Mouse (Mus musculus): ENCODE measurements at regions not wholly inside any gene's neighbourhood (a gene's known extent, or its start where the extent isn't known, plus 50 kb on each side); places are given as distances from the start of the nearest gene placed in this dataset.

DNA sequence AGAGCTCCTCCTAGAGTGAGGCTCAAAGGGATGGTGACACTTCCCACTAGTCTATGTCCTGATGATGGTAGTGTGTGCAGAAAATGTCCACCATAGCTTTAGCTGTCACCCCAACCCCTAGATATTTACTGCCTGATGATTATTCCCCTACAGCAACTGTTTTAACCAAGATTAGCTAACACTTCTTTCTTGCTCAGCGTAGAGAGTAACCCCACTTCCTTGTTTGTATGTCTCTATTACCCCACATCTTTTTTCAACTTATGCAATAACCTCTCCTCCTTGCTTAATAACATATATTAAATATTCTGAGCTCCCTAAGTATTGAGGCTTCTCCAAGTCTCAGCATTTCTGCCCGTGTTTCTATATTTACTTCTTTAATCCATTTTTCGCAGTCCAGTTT lies 404.2 kb upstream of the Cntn3 start:
- no peak for DNase-seq (ENCODE audit: low spot score in 2 of 2)

DNA sequence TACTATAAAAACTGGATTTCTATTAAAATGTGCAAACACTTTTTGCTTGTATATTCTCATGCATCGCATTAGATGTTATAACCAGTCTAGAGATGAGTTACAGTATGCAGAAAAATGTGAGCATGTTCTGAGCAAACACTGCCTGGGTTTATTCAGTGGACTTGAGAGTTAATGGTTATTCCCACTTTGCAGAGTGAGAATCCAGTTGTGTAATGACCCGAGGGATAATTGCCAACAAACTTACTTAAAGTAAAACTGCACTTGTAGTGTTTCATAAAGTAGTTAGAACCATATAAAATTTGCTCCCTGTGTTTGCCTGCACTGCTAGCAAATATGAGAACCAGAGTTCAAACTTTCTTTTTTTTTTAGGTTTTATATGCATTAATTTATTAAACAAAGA lies 450.4 kb upstream of the Cntn3 start:
- DNase-seq (ENCODE audit: low spot score in 2 of 2): no peak

DNA sequence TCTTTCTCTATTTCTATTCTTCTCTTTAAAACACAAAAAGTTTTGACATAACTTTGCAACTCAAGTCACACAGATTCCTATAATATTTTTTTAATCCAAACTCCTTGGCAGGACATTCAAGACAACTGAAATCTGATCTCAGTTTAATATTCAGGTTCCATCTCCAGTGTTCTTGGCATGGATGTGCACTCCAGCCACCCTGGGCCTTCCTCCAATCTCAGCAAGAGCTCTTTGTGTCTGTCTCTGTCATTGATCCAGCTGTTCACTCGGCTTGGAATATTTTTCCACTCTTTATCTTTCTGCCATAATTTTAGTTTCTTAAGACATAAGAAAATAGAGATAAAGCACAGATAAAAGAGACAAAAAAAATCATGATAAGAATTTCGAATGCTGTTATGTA lies 451.1 kb upstream of the Cntn3 start:
- DNase-seq (ENCODE audit: low spot score in 2 of 2): peak in 1 of 2 experiments; percentile 21

DNA sequence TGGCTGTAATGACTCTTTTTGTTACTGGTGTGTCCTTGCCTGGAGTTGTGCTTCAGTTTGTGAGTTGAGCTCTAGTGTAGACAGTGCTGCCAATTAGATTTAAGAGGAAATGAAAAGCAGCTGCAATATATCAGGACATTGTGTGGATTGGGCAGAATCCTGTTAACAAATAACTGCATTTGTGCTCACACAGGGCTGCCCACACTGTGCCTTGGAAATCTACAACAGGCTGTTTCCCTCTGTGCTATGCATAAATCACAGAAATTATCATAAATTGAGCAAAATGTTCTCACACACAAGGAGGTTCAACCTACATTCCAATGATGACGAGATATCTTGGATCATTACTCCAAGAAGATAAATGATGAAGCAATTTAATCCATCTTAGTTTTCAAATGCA lies 455.2 kb upstream of the Cntn3 start:
- DNase-seq (ENCODE audit: low spot score in 2 of 2): no peak

DNA sequence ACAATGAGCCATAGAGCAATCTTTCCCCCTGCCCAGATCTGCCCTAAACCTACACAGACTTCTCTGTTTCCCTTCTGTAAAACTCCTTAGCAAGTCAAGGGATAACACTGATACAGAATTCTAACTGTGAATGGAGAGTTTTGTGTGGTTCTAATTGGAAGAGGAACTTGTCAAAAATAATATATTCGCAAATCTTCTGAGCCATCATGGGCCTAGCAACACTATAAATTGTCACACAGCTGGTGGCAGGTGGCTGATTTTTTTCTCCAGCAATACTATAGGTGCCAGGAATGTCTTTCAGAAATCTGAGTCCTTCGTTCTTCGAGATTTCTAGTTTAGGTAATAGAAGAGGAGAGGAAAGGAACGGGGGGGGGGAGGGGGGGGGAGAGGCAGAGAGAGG lies 460.5 kb upstream of the Cntn3 start:
- no peak for DNase-seq (ENCODE audit: low spot score in 2 of 2)

DNA sequence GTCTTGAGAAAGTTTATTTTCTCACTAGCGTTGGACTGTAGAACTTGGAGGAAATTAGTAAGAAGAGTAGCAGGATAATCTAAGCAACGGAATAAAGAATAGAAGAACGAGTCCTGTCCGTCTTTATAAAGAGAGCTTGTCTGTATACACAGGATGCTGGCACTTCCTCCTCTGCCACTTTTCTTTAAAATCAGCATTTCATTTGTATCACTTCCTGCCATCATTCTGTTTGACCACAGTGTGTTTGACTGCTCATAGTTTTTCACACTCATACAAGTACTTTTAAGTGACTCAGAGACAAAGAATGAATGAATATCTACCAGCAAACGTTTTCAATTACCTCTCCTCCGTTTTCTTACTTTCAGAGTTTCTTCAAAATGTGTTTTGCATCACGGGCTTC lies 461.0 kb upstream of the Cntn3 start:
- no peak for DNase-seq (ENCODE audit: low spot score in 2 of 2)

DNA sequence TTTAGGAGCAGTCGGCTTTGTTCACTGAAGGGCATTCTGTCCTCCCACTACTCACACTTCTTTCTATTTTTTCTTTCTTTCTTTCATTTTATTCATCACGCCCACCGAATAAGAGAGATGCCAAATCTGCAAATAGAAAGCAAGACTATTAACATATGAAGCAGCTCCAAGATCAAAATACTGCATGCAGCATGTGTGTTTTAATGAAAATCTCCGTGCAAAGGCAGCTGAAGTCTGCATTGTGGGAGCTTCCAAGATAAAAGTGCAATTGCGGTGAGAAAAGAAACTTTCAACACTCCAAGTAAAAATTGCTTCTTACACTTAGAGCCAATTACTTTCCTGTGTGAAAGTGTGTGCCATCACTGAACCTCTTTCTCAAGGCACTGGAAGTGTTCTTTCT lies 449.8 kb upstream of the Chl1 start:
- no peak for DNase-seq (ENCODE audit: low spot score in 2 of 2)

DNA sequence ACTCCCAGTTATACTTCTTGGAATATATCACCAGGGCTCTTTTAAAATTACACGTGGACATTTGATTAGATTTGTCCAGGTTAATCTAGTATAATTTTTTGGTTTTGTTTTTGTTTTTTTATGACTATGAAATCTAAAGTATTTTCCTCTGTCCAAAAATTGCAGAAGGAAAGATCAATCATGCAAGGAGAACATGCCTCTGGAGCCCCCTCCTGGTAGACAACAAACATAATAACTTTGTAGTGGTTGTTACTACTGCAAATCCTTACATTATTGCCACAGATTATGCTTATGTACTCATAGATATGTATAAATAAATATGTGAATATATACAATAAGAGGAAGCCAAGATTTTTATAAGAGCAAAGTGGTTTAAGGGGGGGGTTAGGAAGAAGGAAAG lies 404.2 kb upstream of the Chl1 start:
- peak in 1 of 2 experiments; percentile 3 for DNase-seq (ENCODE audit: low spot score in 2 of 2)

DNA sequence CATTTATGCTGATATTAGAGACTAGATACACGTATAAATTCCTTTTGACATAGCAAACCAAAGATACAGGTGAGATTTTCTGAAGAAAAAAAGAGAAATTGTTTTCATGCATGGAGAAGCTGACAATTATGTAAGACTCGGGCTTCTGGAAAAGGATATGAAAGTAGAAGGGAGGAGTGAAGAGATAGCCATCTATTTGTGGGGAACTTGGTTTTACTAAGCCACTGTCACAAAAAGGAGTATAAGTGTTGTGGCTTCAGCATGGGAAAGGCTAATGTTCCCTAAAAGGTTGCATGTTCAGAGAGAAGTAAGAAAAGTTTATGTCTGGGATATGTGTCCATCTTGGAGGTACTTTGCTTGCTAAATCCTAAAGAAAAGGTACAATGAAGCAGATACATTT lies 390.8 kb upstream of the Chl1 start:
- DNase-seq (ENCODE audit: low spot score in 2 of 2): no peak

DNA sequence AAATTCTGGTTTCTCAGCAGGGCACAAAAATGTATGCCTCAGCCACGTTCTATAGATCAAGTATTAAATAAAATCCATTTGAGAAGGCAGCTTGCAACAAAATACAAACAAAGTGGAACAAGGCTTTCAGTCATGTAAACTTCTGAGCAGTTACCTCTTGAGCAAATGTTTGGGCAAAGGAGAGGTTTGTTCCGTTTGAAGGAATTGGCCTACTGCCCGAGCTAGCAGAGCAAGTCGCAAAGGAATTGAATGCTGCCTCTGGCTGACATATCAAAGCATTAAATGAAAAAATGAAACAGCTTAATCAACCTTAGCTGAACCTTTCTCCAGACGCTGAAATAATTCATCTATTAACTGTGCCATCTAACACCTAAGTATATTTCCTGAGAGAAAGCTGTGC lies 369.5 kb upstream of the Chl1 start:
- DNase-seq (ENCODE audit: low spot score in 2 of 2): no peak

DNA sequence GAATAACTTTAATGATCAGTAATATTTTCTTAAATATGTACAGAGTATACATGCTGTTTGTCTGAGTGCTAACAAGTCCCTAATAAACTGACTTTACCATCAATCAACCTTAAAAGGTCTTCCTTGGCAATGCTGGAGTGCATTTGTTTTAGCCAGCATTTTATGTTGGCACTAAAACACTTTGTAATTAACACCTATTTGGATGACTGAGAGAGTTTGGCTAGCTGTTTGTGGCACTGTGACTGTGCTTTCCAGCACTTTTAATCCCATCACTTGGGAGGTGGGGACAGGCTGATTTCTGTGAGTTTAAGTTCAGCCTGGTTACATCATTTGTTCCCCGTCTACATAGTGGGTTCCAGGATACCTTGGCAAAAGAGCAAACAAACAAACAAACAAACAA lies 332.5 kb upstream of the Chl1 start:
- no peak for DNase-seq (ENCODE audit: low spot score in 2 of 2)

DNA sequence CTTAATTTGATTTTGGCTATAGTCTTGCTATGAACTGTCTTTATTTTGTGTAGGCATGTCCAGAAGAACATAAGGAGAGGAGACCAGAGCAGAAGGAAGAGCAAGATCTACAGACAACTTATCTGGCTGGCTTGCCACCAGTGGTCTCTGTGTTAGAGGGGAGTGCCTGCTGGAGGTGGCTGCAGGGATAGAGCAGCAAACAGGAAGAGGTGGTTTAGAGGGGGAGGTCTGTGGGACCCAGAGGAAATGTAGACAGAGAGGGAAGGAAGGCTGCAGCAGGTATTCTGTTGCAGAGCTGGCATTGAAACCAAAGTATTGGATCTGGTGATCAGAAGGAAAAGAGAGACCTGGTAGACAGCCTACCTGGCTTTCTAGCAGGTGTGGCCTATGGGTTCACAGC lies 327.0 kb upstream of the Chl1 start:
- DNase-seq (ENCODE audit: low spot score in 2 of 2): no peak

DNA sequence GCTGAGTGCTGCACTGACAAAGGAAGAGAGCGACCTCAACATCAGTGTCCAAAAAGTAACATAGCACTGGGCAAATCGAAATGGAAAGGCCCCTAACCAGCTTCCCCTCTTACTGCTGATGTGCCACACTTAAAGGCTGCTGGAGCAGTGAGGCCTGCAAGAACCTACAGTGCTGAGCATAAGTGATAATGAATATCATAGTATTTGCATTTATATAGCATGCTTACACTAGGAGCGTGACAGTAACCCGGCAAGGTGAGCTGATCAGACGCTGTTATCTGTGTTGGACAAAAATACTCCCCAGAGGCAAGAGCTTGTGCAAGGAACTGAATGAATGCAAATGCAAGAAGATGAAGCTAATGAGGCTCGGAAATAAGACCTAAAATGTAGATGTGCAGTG lies 313.5 kb upstream of the Chl1 start:
- no peak for DNase-seq (ENCODE audit: low spot score in 2 of 2)

DNA sequence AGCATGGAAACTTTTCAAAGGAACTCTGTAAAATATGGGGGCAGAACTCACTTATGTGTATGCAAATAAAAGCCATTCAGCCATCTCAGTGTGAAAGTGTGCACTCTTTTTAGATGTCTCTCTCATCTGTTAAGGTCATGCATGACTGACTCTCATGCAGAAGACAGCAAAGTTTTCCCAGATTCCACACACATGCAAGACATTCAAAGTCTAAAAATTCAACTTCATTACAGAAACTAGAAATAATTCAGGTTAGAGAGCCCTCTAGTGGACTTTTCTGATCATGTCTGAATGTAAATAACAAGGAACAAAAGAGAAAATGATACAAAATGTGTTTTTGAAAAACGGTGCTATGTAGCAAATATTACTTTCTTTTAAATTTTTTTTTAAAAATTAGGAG lies 308.8 kb upstream of the Chl1 start:
- DNase-seq (ENCODE audit: low spot score in 2 of 2): no peak

DNA sequence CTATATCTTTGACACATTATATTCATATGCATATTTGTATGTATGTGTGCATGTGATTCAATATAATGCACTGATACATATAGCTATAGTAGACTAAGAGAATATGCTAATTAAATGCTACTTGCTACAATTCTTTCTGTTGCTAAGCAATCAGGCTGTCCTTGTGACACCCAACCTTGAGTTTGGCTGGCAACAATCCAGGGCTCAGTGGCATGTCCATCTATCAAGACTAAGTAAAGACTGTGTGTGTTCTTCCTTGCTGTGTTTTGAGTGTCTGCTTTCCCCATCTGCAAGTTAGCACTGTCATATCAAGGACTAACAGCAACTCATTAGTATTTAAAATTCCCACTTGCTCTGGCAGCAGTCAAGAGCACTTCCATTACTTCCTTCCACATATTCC lies 301.2 kb upstream of the Chl1 start:
- peak in 1 of 2 experiments; percentile 30 for DNase-seq (ENCODE audit: low spot score in 2 of 2)

DNA sequence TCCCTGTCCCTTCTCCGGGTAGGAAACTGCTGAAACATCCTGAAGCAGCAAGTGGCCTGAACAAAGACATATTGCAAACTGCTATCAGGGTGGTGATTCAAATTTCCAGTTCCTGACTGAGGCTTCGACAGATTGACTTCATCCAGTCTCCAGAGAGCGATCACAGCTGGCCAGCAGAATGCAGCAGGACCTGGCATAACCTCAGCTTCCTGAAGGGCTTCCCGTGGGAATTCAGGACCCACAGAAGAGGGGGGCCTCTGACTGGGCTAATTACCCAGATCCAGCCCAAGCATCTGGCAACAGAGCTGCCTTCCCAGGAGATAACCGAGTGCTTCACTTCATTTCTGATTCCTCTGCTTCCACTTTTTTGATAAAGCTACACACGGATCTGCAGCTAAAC lies 297.2 kb upstream of the Chl1 start:
- DNase-seq (ENCODE audit: low spot score in 2 of 2): no peak

DNA sequence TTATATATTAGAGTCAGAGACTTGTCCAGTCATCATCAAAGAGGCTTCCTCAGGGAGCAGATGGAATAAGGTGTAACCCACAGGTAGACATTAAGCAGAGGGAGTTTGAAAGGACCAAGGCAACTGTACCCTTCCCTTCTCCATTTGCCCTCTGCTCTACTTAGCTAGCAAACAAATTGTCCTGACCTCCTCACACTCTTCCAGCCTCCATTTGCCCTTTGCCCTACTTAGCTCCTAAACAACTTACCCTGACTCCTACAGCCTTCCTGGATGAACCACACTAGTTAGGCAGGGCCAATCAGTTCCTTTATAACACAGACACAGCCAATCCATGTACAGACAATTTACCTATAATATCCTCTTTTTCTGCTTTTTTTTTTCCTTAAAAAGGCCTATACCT lies 273.5 kb upstream of the Chl1 start:
- DNase-seq (ENCODE audit: low spot score in 2 of 2): no peak

DNA sequence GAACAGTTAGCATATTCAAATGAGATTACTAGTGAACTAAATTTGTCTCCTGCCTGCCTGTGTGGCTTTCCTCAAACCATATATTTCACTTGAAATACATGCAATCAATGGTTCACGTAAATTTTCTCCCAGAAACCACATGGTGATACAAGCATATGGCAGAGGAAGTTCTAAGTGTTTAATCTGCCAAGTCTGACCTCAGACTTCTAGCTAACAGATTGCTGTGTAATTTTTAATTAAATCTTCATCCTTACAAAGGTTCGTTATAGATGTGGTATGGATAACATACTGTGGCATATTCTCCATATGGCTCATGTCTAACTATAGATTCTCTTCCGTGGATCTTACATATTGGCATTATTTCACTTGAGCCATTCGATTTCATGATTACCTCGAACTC lies 241.4 kb upstream of the Chl1 start:
- no peak for DNase-seq (ENCODE audit: low spot score in 2 of 2)

DNA sequence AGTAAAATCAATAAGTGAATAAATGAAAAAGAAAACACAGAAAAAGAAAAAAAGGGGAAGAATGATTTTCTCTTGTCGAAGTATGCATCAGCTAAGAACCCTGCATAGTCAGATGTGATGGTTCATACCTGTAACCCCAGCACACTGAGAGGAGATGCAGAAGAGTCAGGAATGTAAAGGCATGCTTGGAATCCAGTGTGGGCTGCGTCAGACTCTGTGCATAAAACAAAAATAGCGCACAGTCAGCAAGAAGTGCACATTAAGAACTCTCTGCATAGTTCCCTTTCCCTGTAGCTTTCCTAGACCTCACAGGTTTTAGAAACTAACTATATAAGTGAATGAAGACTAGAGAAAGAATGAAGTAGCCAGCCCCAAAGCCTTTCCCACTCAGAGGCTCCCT lies 238.2 kb upstream of the Chl1 start:
- DNase-seq (ENCODE audit: low spot score in 2 of 2): no peak

DNA sequence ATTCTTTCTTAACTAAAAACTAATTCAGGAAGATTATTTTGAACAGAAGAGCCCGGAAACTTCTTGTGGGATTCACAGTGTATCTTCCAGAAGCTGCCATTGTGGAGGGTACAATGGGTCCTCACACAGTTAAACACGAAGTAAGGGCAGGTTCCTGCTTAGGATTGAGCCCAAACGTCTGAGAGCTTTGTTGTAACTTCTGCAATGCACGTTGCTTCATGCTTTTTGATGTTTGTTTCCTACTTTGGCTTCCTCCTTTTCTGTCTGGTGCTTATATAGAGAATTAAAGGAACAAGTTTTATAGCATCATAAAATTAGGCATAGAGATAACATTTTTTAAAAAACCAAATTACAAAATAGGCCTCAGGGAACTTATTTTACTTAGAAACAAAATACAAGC lies 235.3 kb upstream of the Chl1 start:
- DNase-seq (ENCODE audit: low spot score in 2 of 2): no peak

DNA sequence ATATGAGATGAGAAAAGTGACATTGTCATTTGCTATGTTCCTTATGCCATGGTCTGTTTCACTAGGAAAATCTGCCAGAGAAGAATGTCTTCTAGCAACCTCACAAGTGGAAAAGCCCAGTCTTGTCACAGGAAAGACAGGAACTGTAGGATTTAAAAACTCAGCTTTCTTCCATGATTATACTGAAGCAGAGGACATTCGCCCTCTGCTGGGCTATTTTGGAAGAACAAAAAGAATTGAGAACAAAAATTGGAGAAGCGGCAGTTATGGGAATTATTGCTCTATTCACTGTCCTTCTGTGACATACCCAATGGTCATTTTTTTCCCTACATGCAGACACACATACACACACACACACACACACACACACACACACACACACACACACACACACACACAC lies 234.9 kb upstream of the Chl1 start:
- DNase-seq (ENCODE audit: low spot score in 2 of 2): peak in 1 of 2 experiments; percentile 19

DNA sequence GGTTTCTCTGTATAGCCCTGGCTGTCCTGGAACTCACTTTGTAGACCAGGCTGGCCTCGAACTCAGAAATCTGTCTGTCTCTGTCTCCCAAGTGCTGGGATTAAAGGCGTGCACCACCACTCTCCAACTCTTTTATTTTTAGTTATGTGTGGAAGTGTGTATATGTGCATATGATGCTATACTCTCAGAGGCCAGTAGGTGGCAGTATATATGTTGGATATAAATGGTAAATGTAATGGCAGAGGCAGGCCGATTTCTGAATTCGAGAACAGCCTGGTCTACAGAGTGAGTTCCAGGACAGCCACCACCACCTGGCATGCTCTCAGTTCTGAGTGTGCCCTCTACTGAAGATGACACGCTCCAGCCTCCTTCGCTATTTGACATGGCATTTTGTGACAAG lies 214.4 kb upstream of the Chl1 start:
- no peak for DNase-seq (ENCODE audit: low spot score in 2 of 2)

DNA sequence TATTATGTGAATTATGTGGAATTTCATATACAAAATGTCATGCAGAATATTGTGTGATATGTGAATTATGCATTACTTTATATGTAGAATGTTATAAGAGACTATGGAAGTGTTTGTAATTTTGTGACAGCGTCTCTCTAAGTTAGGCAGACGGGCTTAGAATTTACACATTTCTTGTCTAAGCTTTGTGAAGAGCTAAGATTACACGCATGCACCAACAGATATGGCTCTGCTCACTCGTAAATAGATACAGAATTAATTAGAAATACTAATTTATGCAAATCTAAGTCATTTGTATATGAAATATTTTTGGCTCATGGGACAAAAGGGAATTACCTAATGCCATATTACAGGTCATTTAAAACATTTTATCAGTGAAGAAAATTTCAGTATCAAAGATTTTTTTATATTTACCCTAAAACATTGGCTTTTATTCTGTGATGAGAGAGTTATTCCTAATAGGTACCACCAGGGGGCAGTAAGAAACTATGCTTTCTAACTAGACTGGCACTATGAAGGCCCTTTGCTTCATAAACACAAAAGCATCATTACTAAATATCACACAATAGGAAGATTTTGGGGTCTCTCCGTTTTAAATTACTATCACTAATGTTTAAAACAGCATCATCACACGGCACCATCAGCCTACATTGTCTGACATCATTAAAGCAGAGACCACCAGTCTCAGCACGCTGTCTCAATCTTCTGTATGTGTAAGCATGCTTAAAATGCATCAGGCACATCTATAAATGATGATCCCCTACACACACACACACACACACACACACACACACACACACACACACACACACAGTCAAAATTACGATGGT lies 203.8 kb upstream of the Chl1 start:
- peak in 1 of 2 experiments; percentile 5 for DNase-seq (ENCODE audit: low spot score in 2 of 2)

DNA sequence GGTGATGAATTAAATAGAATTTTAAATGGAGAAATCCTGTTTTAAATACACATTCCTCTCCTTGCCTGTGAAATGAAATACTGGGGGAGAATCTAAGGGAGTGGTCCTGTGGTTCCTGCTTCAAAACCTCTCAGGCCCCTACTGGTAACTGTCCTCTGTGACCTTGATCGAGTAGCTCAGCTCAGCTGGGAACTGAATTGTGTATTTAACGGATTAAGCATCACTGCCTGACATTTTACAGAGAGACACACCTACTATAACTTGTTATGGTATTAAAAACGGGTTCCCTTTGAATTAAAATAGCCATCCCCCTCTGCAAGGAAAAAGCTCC lies 203.2 kb upstream of the Chl1 start:
- DNase-seq (ENCODE audit: low spot score in 2 of 2): peak in 1 of 2 experiments; percentile 5
